Mouse (Mus musculus) layer of hippocampus, adult 9-11 months (tissue): Measurements from ENCODE around the gene Ugt8a.

Source experiments
- DNase-seq: peaks from one replicate; pipeline ENCODE4 v3.0.0; 2022

Gene Ugt8a

DNA sequence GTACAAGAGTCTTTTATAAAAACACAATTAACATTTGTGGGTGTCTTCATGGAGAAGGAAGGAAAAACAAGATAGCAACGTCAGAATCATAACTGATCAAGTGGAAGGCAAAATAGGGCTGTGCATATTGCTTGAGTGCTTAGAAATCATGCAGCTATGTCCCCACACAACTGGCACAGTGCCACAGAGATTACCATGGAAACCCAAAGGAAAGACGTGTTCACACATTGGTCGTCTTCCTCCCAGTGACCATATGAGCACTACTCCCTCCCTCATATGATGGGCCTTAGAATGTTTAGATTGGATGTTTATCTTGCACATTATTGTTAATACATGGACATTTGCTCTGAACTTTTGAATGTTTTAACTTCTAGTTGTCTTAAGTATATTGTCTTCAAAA, 76.8 kb downstream of the Ugt8a start:
- DNase-seq, result no peak

DNA sequence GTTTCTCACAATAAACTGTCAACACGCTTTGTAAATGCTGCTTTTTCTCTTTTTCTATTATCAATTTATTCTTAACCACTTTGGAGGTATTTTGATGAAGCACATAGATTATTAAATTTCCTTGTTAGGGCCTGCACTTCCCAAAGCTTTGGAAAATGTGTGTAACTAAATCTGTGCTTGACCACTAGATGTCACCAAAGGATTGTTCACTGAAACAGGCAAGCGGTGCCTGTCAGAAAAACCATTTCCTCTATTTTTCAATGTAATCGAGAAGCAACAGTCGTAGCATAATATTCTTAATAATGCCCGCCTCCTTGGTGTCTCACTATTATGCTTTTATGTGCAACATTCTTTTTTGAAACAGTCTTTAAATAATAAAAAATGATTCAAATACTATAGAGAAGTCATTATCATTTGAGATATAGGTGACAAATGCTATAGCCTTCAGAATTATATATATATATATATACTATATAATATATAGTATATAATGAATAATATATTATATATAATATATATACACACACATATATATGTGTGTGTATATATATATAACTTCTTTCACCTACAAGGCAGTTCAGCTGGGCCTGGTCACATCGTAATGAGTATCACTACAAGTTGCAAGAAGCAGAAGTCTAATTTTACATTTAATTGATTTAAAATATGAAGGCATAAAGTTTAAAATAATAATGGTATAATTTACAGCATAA, 89.1 kb downstream of the Ugt8a start:
- peak; percentile 20 for DNase-seq

DNA sequence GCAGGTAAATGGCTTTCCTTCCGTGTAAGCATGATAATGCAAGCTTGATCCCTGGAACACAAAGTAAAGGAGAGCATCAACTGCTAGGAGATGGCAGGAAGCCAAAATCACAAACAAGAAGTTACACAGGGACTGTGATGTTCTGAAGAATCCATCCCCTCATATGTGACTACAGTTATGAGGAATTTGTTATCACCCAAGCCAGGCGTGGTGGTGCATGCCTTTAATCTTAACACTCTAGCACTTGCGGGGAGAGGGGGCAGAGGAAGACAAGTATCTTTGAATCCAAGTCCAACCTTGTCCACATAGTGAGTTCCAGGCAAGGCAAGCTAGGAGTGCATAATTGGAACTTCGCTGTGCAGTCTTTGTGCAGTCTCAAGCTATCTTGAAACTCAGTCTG, 110.4 kb downstream of the Ugt8a start:
- DNase-seq, result no peak

DNA sequence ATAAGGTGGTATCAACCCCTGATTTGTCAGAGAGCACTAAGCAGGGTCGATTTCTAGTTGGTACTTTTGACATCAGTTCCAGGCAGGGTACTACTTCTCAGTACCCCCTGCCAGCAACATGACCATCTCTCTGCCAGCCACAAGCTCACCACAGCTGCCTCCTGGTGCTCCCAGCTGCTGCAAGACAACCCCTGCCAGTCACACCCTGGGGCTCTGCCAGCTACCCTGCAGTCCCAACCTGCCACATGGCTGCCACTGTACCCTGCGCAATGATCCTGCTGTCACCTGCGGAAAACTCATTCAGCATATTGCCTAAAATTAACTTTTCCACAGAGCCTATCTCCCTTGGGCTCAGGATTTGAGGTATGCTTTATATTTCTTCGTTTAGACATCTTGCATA, 111.2 kb downstream of the Ugt8a start:
- no peak for DNase-seq

DNA sequence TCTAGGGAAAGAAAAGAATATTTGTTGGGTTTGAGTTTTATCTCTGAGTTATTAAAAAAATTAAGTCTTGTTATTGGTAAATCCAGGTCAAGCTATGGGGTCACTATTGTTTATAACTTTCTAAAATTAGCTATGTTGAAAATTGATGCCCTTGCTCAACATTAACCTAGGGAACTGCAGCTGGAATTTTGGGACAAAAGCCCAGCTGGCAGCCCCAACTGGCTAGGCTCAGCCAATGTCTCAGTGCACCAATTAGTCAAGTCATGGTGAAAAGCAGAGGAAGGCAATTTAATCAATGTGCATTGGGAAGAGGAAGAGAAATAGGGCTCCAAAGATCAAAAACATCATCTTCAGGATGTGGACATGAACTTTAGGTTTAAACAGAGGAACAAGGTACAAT, 118.7 kb downstream of the Ugt8a start:
- no peak for DNase-seq
